Mouse (Mus musculus): ENCODE measurements around the gene Renbp. TPM values are rescaled to one million over a fixed set of nuclear protein-coding genes. Genes with fewer than 3 reads are reported as not detected.

The Renbp gene
- polyA plus RNA-seq, 1 experiment from 2014 or later: 20.3 TPM

Other genes starting within 250 kb of the Renbp start
- gene Bcap31, start 214.7 kb downstream of the Renbp start, polyA plus RNA-seq (2014; fragmentation: Nextera tagmentation; extraction: Ambion mirVana): 159 and 172 TPM in 2 replicates
- gene Abcd1, start 214.3 kb downstream of the Renbp start, polyA plus RNA-seq (2014; fragmentation: Nextera tagmentation; extraction: Ambion mirVana): 8.0 and 8.3 TPM in 2 replicates
- gene Plxnb3, start 173.8 kb downstream of the Renbp start, polyA plus RNA-seq (2014; fragmentation: Nextera tagmentation; extraction: Ambion mirVana): 0.08 TPM in 2 replicates
- 0.90 and 1.4 TPM in 2 replicates for gene Srpk3, start 156.4 kb downstream of the Renbp start, polyA plus RNA-seq (2014; fragmentation: Nextera tagmentation; extraction: Ambion mirVana)
- 182 and 195 TPM in 2 replicates for gene Idh3g, start 144.0 kb downstream of the Renbp start, polyA plus RNA-seq (2014; fragmentation: Nextera tagmentation; extraction: Ambion mirVana)
- 112 and 116 TPM in 2 replicates for gene Ssr4, start 143.8 kb downstream of the Renbp start, polyA plus RNA-seq (2014; fragmentation: Nextera tagmentation; extraction: Ambion mirVana)
- 0.88 and 1.1 TPM in 2 replicates for gene Pdzd4, start 105.9 kb downstream of the Renbp start, polyA plus RNA-seq (2014; fragmentation: Nextera tagmentation; extraction: Ambion mirVana)
- gene Avpr2, start 38.7 kb downstream of the Renbp start, polyA plus RNA-seq (2014; fragmentation: Nextera tagmentation; extraction: Ambion mirVana): 0.25 TPM in 1 of 2 replicates, not detected in the other
- gene L1cam, start 34.7 kb downstream of the Renbp start, polyA plus RNA-seq (2014; fragmentation: Nextera tagmentation; extraction: Ambion mirVana): 6.6 and 10.8 TPM in 2 replicates
- gene Arhgap4, start 9.0 kb downstream of the Renbp start, polyA plus RNA-seq (2014; fragmentation: Nextera tagmentation; extraction: Ambion mirVana): 1.5 and 2.0 TPM in 2 replicates
- 154 and 159 TPM in 2 replicates for gene Naa10, start 8.9 kb downstream of the Renbp start, polyA plus RNA-seq (2014; fragmentation: Nextera tagmentation; extraction: Ambion mirVana)
- 71.4 and 77.2 TPM in 2 replicates for gene Hcfc1, start 35.5 kb upstream of the Renbp start, polyA plus RNA-seq (2014; fragmentation: Nextera tagmentation; extraction: Ambion mirVana)
- gene Irak1, start 93.1 kb upstream of the Renbp start, polyA plus RNA-seq (2014; fragmentation: Nextera tagmentation; extraction: Ambion mirVana): 28.0 and 31.3 TPM in 2 replicates
- not detected in 2 replicates for gene Opn1mw, start 196.6 kb upstream of the Renbp start, polyA plus RNA-seq (2014; fragmentation: Nextera tagmentation; extraction: Ambion mirVana)
- 12.4 and 13.1 TPM in 2 replicates for gene Mecp2, start 204.5 kb upstream of the Renbp start, polyA plus RNA-seq (2014; fragmentation: Nextera tagmentation; extraction: Ambion mirVana)
- not detected in 2 replicates for gene Tex28, start 237.0 kb upstream of the Renbp start, polyA plus RNA-seq (2014; fragmentation: Nextera tagmentation; extraction: Ambion mirVana)
- not detected in 2 replicates for gene Tktl1, start 246.4 kb upstream of the Renbp start, polyA plus RNA-seq (2014; fragmentation: Nextera tagmentation; extraction: Ambion mirVana)

All from embryonic facial prominence, embryonic 11.5 days (tissue).